Mouse (Mus musculus) midbrain, postnatal 0 days (tissue): ENCODE results near the gene Gm20388. TPM values are rescaled to one million over a fixed set of nuclear protein-coding genes. Genes with fewer than 3 reads are reported as not detected.

Source experiments
- ATAC-seq: fragments of 200-750 bp; cut with Nextera tagmentation; 2 replicates; pipeline ENCODE4 v1.8.0; 2017; ENCODE audit warnings: moderate number of reproducible peaks, mild to moderate bottlenecking, moderate TSS enrichment, moderate library complexity; ENCODE audit not compliant: low FRiP score
- DNase-seq: peaks from one replicate; pipeline ENCODE4 v3.0.0-alpha.2; 2015; ENCODE audit warnings: low spot score
- H3K27ac ChIP-seq: fragments of 300-500 bp; sonication (generic); 2 replicates; pipeline ENCODE4 v1.5.1; 2014; ENCODE audit warnings: low read depth, mild to moderate bottlenecking, low read length, mixed read lengths
- H3K27me3 ChIP-seq: fragments of 300-500 bp; sonication (generic); 2 replicates; pipeline ENCODE4 v1.6.1; 2014; ENCODE audit warnings: low read length, control low read depth, mixed read lengths; ENCODE audit not compliant: insufficient read depth
- H3K36me3 ChIP-seq: fragments of 300-500 bp; sonication (generic); 2 replicates; pipeline ENCODE4 v1.6.1; 2014; ENCODE audit warnings: low read length, control low read depth, mixed read lengths; ENCODE audit not compliant: insufficient read depth
- H3K4me1 ChIP-seq: fragments of 300-500 bp; sonication (generic); 2 replicates; pipeline ENCODE4 v1.6.1; 2014; ENCODE audit warnings: mild to moderate bottlenecking, control low read depth, antibody characterized with exemption, low read length, mixed read lengths; ENCODE audit not compliant: insufficient read depth
- H3K4me2 ChIP-seq: fragments of 300-500 bp; sonication (generic); 2 replicates; pipeline ENCODE4 v1.6.1; 2014; ENCODE audit warnings: low read depth, mild to moderate bottlenecking, low read length, mixed read lengths; ENCODE audit not compliant: poor library complexity, severe bottlenecking
- H3K4me3 ChIP-seq: fragments of 300-500 bp; sonication (generic); 2 replicates; pipeline ENCODE4 v1.5.1; 2014; ENCODE audit warnings: low read depth, mild to moderate bottlenecking, low read length, moderate library complexity
- H3K9ac ChIP-seq: fragments of 300-500 bp; sonication (generic); replicated peaks from 2 replicates; pipeline ENCODE4 v1.6.1; 2014; ENCODE audit warnings: mild to moderate bottlenecking, low read length, moderate library complexity, mixed read lengths; ENCODE audit not compliant: poor library complexity, severe bottlenecking
- H3K9me3 ChIP-seq: fragments of 300-500 bp; sonication (generic); 2 replicates; pipeline ENCODE4 v1.6.1; 2016; ENCODE audit warnings: low read length, control low read depth
- CTCF ChIP-seq: IDR thresholded peaks from 2 replicates; pipeline ENCODE4 v1.5.1; 2016; ENCODE audit warnings: antibody characterized with exemption, mild to moderate bottlenecking
- WGBS: fragments of 180-500 bp; shearing (Covaris S2); extraction: QIAGEN DNeasy Blood & Tissue Kit; methylation state at CpG from one replicate; pipeline ENCODE4 v1.1.7; 2014; 5-methylcytosine and 5-hydroxymethylcytosine counted together
- polyA plus RNA-seq: library from polyadenylated mRNA; unstranded; fragments of >200 nt; fragmentation: Nextera tagmentation; extraction: Ambion mirVana; gene quantifications from 2 replicates; pipeline ENCODE4 v1.2.1, GENCODE M21; 2015
- total RNA-seq: library from RNA; depleted of rRNA; stranded (reverse); fragments of >200 nt; gene quantifications from 2 replicates; pipeline ENCODE4 v1.2.3, GENCODE M21; 2014

Gene Gm20388
- total and polyA plus RNA-seq, 2 experiments from 2014 or later: 74.2 TPM; not detected in 1

GRCm38 (mm10) chr8:121371911-121372638 is 1461.4 kb downstream of the Gm20388 start:
- Histone ChIP-seq H3K4me2 (no peak overlapping the region), H3K36me3 (no peaks in the 10 kb centered on the region), H3K4me3 (no peak overlapping the region), H3K27me3 (no peaks in the 10 kb centered on the region), H3K9me3 (no peaks in the 10 kb centered on the region), H3K9ac (no peak overlapping the region), H3K27ac (no peak overlapping the region), H3K4me1 (no peaks in the 10 kb centered on the region)
- ATAC-seq (no peak), DNase-seq (no peak)
- TF ChIP-seq CTCF: no peak
- WGBS: 68% methylated on average over 25 of the region's 25 CpGs

GRCm38 (mm10) chr8:121372639-121372986 is 1462.0 kb downstream of the Gm20388 start:
- ATAC-seq: no peak

GRCm38 (mm10) chr8:121374284-121374683 is 1463.6 kb downstream of the Gm20388 start:
- DNase-seq: no peak
- no peaks in the 10 kb centered on the region for H3K4me1 ChIP-seq
- H3K27me3 ChIP-seq: no peaks in the 10 kb centered on the region
- no peak overlapping the region for H3K27ac ChIP-seq
- H3K9ac ChIP-seq: no peak overlapping the region
- 25% methylated on average over 9 of the region's 9 CpGs for WGBS
- H3K4me3 ChIP-seq: no peak overlapping the region
- TF ChIP-seq CTCF: peak; percentile 60
- no peaks in the 10 kb centered on the region for H3K36me3 ChIP-seq
- no peak for ATAC-seq
- H3K4me2 ChIP-seq: no peak overlapping the region
- H3K9me3 ChIP-seq: no peaks in the 10 kb centered on the region

More at GRCm38 (mm10) chr8:121372639-121372986, 1462.0 kb downstream of the Gm20388 start:
- no peak overlapping the region for H3K4me3 ChIP-seq
- no peak overlapping the region for H3K9ac ChIP-seq
- no peaks in the 10 kb centered on the region for H3K36me3 ChIP-seq
- WGBS: 72% methylated on average over 10 of the region's 10 CpGs
- H3K9me3 ChIP-seq: no peaks in the 10 kb centered on the region
- no peaks in the 10 kb centered on the region for H3K27me3 ChIP-seq
- H3K4me1 ChIP-seq: no peaks in the 10 kb centered on the region
- H3K4me2 ChIP-seq: no peak overlapping the region
- no peak for TF ChIP-seq CTCF
- no peak overlapping the region for H3K27ac ChIP-seq
- no peak for DNase-seq

GRCm38 (mm10) chr8:121374777-121375176 is 1464.1 kb downstream of the Gm20388 start:
- Histone ChIP-seq H3K9me3 (no peaks in the 10 kb centered on the region), H3K4me2 (no peak overlapping the region), H3K27ac (no peak overlapping the region), H3K36me3 (no peaks in the 10 kb centered on the region), H3K4me1 (no peaks in the 10 kb centered on the region), H3K9ac (no peak overlapping the region), H3K27me3 (no peaks in the 10 kb centered on the region), H3K4me3 (no peak overlapping the region)
- TF ChIP-seq CTCF: no peak
- no peak for ATAC-seq
- WGBS: 4% methylated on average over 8 of the region's 8 CpGs
- DNase-seq: peak; percentile 51

- no peaks in the 10 kb centered on the region for H3K9me3 ChIP-seq
- no peak overlapping the region for H3K4me3 ChIP-seq
- H3K27me3 ChIP-seq: no peaks in the 10 kb centered on the region
- WGBS: 82% methylated on average over 10 of the region's 10 CpGs
- DNase-seq: no peak
- no peak for ATAC-seq
- no peak for TF ChIP-seq CTCF
- no peak overlapping the region for H3K4me2 ChIP-seq
- no peak overlapping the region for H3K9ac ChIP-seq
- no peaks in the 10 kb centered on the region for H3K36me3 ChIP-seq
- H3K27ac ChIP-seq: no peak overlapping the region
- H3K4me1 ChIP-seq: no peaks in the 10 kb centered on the region
These were observed 1465.7 kb downstream of the Gm20388 start for GRCm38 (mm10) chr8:121376116-121376950.

GRCm38 (mm10) chr8:121377680-121378079 is 1467.0 kb downstream of the Gm20388 start:
- no peak overlapping the region for H3K27ac ChIP-seq
- 20% methylated on average over 10 of the region's 10 CpGs for WGBS

More at GRCm38 (mm10) chr8:121377680-121378079, 1467.0 kb downstream of the Gm20388 start:
- no peaks in the 10 kb centered on the region for H3K9me3 ChIP-seq
- H3K4me3 ChIP-seq: no peak overlapping the region
- H3K9ac ChIP-seq: no peak overlapping the region; the same call in 1 of the 2 replicates
- H3K4me1 ChIP-seq: no peaks in the 10 kb centered on the region
- no peak for DNase-seq
- H3K4me2 ChIP-seq: no peak overlapping the region
- no peak for ATAC-seq
- H3K27me3 ChIP-seq: no peaks in the 10 kb centered on the region
- no peak for TF ChIP-seq CTCF
- no peaks in the 10 kb centered on the region for H3K36me3 ChIP-seq
